Mouse (Mus musculus): ENCODE data around the gene Sox18. TPM values are rescaled to one million over a fixed set of nuclear protein-coding genes. Genes with fewer than 3 reads are reported as not detected.

The Sox18 gene
- polyA plus RNA-seq, 1 experiment from 2014 or later, result 13.8 TPM

DNA sequence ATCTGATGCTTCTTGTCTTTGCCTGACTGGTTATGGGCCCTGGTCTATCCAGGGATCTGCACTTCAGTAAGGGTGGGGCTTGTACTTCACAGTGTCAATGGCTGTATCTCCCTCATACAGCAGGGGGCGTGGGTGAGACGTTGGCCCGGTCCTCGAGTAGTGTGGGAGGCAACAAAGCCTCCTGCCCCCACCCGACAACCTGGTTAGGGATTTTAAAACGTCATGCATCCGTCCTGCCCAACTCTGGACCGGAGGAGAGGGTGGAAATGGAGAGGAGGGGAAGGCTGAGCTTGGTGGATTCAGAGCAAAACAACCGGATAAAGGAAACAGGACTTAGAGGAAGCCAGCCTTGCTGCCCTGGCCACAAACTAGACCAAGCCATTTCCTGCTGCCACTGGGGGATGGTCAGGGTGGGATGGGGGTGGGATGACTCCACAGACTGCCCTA, 11.8 kb downstream of the Sox18 start:
- no peaks in the 10 kb centered on the region for H3K27me3 ChIP-seq (replicated peaks; ENCODE audit: control insufficient read depth, insufficient read depth, low read length)
- no peak overlapping the region for H3K4me3 ChIP-seq (replicated peaks; ENCODE audit: low read length)
- no peak overlapping the region for H3K27ac ChIP-seq (ENCODE audit: low read length)
- H3K9me3 ChIP-seq (ENCODE audit: control insufficient read depth, low read length), result no peaks in the 10 kb centered on the region
- no peak overlapping the region for H3K4me2 ChIP-seq (ENCODE audit: low read length)
- peaks cover 13% of the 10 kb centered on the region for H3K36me3 ChIP-seq (ENCODE audit: control insufficient read depth, insufficient read depth)
- H3K9ac ChIP-seq (replicated peaks; ENCODE audit: low read depth, low read length), result no peak overlapping the region
- peak; percentile 83 for ATAC-seq
- H3K4me1 ChIP-seq (replicated peaks; ENCODE audit: control insufficient read depth, insufficient read depth, low read length), result no peaks in the 10 kb centered on the region
- 8% methylated on average over 9 of the region's 9 CpGs for WGBS

DNA sequence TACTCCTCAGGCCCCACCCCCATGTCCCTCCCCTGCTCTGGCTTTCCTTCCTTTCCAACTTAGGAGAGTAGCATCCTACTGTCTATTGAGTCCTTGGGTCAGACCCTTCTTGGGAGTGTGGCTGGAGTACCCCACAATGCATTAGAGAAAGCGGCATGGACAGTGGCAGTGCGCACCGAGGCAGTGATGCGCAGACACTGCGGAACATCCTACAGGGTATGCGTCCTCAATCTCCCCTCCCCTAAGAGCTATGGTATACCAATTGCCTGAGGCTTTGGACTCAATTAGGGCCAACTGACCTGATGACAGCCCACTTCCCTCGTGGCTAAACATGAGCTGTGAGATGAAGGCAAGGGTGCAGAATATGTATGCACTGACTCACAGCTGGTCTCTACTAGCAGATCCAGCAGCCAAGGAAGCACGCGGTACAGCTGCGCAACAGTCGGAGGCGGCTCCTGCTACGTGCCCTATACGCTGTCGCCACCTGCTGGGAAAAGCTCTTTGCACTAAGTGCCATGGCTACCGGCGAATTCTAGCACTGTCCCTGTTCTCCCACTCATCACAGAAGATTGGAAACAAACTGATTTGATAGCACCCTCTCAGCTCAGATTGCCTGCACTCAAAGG, 12.4 kb downstream of the Sox18 start:
- H3K9ac ChIP-seq (replicated peaks; ENCODE audit: low read depth, low read length), result no peak overlapping the region
- H3K4me1 ChIP-seq (replicated peaks; ENCODE audit: control insufficient read depth, insufficient read depth, low read length), result no peaks in the 10 kb centered on the region
- WGBS, result 33% methylated on average over 17 of the region's 17 CpGs
- peaks cover 13% of the 10 kb centered on the region for H3K36me3 ChIP-seq (ENCODE audit: control insufficient read depth, insufficient read depth)
- H3K4me3 ChIP-seq (replicated peaks; ENCODE audit: low read length), result no peak overlapping the region
- no peaks in the 10 kb centered on the region for H3K27me3 ChIP-seq (replicated peaks; ENCODE audit: control insufficient read depth, insufficient read depth, low read length)
- no peak; the same call in 1 of the 2 replicates for ATAC-seq
- no peak overlapping the region for H3K27ac ChIP-seq (ENCODE audit: low read length)
- no peak overlapping the region for H3K4me2 ChIP-seq (ENCODE audit: low read length)
- H3K9me3 ChIP-seq (ENCODE audit: control insufficient read depth, low read length), result no peaks in the 10 kb centered on the region

DNA sequence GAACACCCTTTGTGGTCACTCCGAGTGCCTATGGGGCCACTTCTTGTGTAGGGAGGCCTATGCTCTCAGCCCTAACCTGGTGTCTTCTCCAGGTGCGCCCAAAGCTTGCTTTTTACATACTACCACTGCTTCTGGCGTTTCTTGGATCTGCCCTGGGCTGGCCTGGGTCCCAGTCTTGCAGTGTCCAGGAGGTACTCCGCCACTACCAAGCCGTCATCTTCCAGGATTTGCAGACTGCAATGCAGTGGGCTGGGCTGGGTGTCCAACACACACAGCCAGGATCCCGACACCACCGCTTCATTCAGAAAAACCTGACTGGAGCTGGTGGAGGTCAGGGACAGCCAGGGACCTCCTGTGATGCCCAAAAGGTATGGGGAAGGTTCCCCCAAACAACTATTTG, 12.9 kb downstream of the Sox18 start:
- H3K27ac ChIP-seq (ENCODE audit: low read length), result no peak overlapping the region
- H3K36me3 ChIP-seq (ENCODE audit: control insufficient read depth, insufficient read depth), result peaks cover 13% of the 10 kb centered on the region
- H3K4me2 ChIP-seq (ENCODE audit: low read length), result no peak overlapping the region
- no peak for ATAC-seq
- H3K27me3 ChIP-seq (replicated peaks; ENCODE audit: control insufficient read depth, insufficient read depth, low read length), result no peaks in the 10 kb centered on the region
- WGBS, result 89% methylated on average over 7 of the region's 7 CpGs
- no peak overlapping the region for H3K4me3 ChIP-seq (replicated peaks; ENCODE audit: low read length)
- no peak overlapping the region for H3K9ac ChIP-seq (replicated peaks; ENCODE audit: low read depth, low read length)
- no peaks in the 10 kb centered on the region for H3K4me1 ChIP-seq (replicated peaks; ENCODE audit: control insufficient read depth, insufficient read depth, low read length)
- no peaks in the 10 kb centered on the region for H3K9me3 ChIP-seq (ENCODE audit: control insufficient read depth, low read length)

DNA sequence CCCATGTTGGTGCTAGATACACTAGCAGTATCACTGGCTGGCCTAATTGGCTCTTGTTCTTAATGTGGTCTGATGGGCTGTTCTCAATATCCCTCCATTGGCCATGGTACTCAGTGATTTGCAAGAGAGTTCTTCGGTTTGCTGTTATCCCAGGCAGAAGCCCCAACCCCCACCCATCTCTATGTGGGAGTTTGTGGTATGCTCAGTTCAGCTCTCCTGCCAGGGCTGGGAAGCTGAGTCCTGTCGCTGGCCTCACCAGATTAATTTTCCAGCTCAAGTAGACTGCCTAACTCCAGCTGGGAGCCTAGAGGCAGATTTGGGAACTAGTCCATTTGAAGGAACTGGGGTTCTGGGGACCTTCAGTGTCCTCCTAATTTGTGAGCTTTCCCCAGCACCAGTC, 14.0 kb downstream of the Sox18 start:
- no peak for ATAC-seq
- H3K4me2 ChIP-seq (ENCODE audit: low read length), result no peak overlapping the region
- H3K4me3 ChIP-seq (replicated peaks; ENCODE audit: low read length), result no peak overlapping the region
- peaks cover 22% of the 10 kb centered on the region for H3K36me3 ChIP-seq (ENCODE audit: control insufficient read depth, insufficient read depth)
- no peak overlapping the region for H3K27ac ChIP-seq (ENCODE audit: low read length)
- H3K27me3 ChIP-seq (replicated peaks; ENCODE audit: control insufficient read depth, insufficient read depth, low read length), result no peaks in the 10 kb centered on the region
- H3K9ac ChIP-seq (replicated peaks; ENCODE audit: low read depth, low read length), result no peak overlapping the region
- H3K9me3 ChIP-seq (ENCODE audit: control insufficient read depth, low read length), result no peaks in the 10 kb centered on the region
- WGBS, result 76% methylated on average over 2 of the region's 2 CpGs
- H3K4me1 ChIP-seq (replicated peaks; ENCODE audit: control insufficient read depth, insufficient read depth, low read length), result no peaks in the 10 kb centered on the region

DNA sequence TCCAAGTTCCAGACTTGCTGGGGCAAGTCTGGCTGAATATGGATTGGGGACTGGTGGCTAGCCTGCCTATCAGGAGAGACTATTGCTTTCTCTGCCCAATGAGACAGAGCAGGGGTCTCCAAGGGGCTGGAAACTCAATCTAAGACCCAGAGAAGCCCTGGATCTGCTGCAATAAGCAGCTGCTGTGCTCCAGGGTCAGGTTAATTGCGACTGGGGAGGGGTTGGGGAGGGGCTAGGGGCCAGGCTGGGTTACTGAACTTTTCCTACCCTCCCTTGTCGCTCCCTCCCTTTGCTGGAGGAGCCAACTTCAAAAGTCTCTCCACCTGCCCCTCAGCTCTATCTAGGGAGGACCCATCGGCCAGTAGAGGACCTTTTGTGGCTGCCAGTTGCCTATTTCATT, 14.7 kb downstream of the Sox18 start, which contains the start of gene Gm29797:
Gene Gm29797, plus strand, starts transcription at position 301 of the 400 bp plus-strand sequence.
- H3K36me3 ChIP-seq (ENCODE audit: control insufficient read depth, insufficient read depth), result peaks cover 27% of the 10 kb centered on the region
- H3K4me2 ChIP-seq (ENCODE audit: low read length), result no peak within 1 kb of the TSS
- H3K4me1 ChIP-seq (replicated peaks; ENCODE audit: control insufficient read depth, insufficient read depth, low read length), result no peaks in the 10 kb centered on the region
- no peak within 1 kb of the TSS for H3K9ac ChIP-seq (replicated peaks; ENCODE audit: low read depth, low read length)
- WGBS, result 79% methylated on average over 3 of the region's 3 CpGs
- H3K27me3 ChIP-seq (replicated peaks; ENCODE audit: control insufficient read depth, insufficient read depth, low read length), result no peaks in the 10 kb centered on the region
- H3K4me3 ChIP-seq (replicated peaks; ENCODE audit: low read length), result no peak within 1 kb of the TSS
- H3K27ac ChIP-seq (ENCODE audit: low read length), result no peak within 1 kb of the TSS
- ATAC-seq, result no peak
- no peaks in the 10 kb centered on the region for H3K9me3 ChIP-seq (ENCODE audit: control insufficient read depth, low read length)

DNA sequence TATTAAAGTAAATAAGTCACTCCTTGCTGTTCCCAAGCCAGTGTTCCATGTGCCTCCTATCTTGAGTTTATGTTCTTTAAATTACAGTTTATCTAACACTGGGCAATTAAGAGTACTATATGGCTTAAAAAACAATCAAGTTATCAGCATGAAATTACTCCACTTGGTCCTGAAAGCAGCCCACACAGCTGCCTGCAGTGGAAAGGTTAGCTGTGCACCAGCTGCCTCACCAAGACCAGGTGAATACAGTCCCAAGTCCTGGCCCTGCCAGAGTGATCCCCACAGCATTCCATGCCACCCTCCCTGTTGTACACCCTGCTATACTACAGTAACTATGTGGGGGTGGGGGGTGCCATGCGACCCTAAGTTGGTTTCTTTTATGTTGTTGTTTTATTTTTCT, 17.9 kb downstream of the Sox18 start:
- Histone ChIP-seq H3K4me1 (replicated peaks; ENCODE audit: control insufficient read depth, insufficient read depth, low read length) (no peaks in the 10 kb centered on the region), H3K9me3 (ENCODE audit: control insufficient read depth, low read length) (no peaks in the 10 kb centered on the region), H3K27me3 (replicated peaks; ENCODE audit: control insufficient read depth, insufficient read depth, low read length) (no peaks in the 10 kb centered on the region), H3K27ac (ENCODE audit: low read length) (no peak overlapping the region), H3K4me3 (replicated peaks; ENCODE audit: low read length) (no peak overlapping the region), H3K4me2 (ENCODE audit: low read length) (no peak overlapping the region), H3K9ac (replicated peaks; ENCODE audit: low read depth, low read length) (no peak overlapping the region), H3K36me3 (ENCODE audit: control insufficient read depth, insufficient read depth) (peaks cover 44% of the 10 kb centered on the region)
- ATAC-seq, result no peak
- WGBS, result 79% methylated on average over 1 of the region's 1 CpGs

DNA sequence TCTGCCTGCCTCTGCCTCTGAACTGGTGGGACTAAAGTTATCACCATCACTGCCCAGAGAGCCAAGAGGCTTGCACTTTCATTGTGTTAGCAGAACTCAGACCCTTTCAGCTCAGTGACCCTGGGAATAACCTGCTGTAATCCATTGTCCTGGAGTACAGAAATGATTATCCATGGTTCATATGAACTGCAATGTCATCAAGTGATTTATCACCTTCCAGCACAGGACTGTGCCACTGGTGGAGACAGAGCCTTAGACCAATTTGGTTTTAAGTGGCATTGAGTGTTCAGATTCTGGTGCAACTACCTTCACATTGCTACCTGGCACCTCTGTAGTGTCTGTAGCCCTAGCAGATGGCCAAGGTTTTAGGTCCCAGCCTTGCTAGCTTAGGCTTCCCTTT, 18.4 kb downstream of the Sox18 start:
- ATAC-seq, result no peak
- H3K9me3 ChIP-seq (ENCODE audit: control insufficient read depth, low read length), result no peaks in the 10 kb centered on the region
- H3K4me2 ChIP-seq (ENCODE audit: low read length), result no peak overlapping the region
- no peaks in the 10 kb centered on the region for H3K4me1 ChIP-seq (replicated peaks; ENCODE audit: control insufficient read depth, insufficient read depth, low read length)
- no peaks in the 10 kb centered on the region for H3K27me3 ChIP-seq (replicated peaks; ENCODE audit: control insufficient read depth, insufficient read depth, low read length)
- peaks cover 47% of the 10 kb centered on the region for H3K36me3 ChIP-seq (ENCODE audit: control insufficient read depth, insufficient read depth)
- no peak overlapping the region for H3K9ac ChIP-seq (replicated peaks; ENCODE audit: low read depth, low read length)
- H3K4me3 ChIP-seq (replicated peaks; ENCODE audit: low read length), result no peak overlapping the region
- no peak overlapping the region for H3K27ac ChIP-seq (ENCODE audit: low read length)

DNA sequence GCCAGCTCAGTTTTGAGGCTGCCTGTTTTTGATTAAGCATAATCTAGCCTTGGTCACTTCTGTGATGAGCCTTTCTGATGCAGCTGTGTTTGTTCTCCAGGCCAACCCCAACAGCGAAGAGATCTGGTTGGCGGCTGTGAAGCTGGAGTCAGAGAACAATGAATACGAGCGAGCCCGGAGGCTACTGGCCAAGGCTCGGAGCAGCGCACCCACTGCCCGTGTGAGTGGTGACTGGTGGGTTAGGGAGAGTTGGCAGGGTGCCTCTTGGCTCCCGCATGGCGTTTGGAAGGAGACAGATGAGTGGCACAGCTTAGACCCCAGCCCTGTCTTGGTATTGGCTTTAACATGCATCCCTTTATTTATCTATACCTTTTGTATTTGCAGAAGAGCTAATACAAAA, 22.5 kb downstream of the Sox18 start:
- ATAC-seq, result no peak

DNA sequence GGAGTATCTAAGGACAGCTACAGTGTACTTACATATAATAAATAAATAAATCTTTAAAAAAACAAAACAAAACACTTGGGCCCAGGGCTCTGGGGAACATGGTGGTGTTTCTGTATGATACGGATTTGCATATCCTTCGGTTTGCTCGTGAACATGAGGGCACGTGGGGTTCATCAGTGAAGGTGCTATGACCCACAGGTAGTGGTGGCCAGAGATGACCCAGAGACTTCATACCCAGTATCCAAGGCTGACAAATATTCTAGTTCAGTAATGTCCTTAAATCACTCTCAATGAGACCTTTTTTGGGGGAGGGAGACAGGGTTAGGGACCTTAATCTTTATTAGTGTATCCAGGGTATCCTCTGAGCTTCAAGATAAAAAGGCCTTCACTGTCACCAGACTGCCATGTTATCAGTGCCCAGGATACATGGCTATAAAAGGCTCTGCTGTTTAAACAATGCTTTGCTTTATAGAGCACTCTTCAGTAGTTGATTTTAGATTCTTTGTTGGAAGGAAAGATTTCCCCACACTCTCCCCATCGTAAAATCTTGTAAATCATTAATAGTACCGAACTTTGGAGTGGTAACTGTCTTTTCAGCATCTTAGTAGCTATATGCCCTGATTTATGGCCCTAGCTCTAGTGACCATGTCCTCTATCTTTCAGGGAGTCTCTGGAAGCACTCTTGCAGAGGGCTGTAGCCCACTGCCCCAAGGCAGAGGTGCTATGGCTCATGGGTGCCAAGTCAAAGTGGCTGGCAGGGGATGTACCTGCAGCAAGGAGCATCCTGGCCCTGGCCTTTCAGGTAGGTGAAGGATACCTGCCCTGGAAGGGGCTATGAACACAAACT, 24.6 kb downstream of the Sox18 start:
- Histone ChIP-seq H3K27me3 (replicated peaks; ENCODE audit: control insufficient read depth, insufficient read depth, low read length) (no peaks in the 10 kb centered on the region), H3K4me3 (replicated peaks; ENCODE audit: low read length) (no peak overlapping the region), H3K4me2 (ENCODE audit: low read length) (no peak overlapping the region), H3K9me3 (ENCODE audit: control insufficient read depth, low read length) (no peaks in the 10 kb centered on the region), H3K4me1 (replicated peaks; ENCODE audit: control insufficient read depth, insufficient read depth, low read length) (no peaks in the 10 kb centered on the region), H3K27ac (ENCODE audit: low read length) (no peak overlapping the region), H3K9ac (replicated peaks; ENCODE audit: low read depth, low read length) (no peak overlapping the region), H3K36me3 (ENCODE audit: control insufficient read depth, insufficient read depth) (peaks cover 39% of the 10 kb centered on the region)
- ATAC-seq, result no peak
- 97% methylated on average over 6 of the region's 6 CpGs for WGBS

More for the DNA sequence above, 22.5 kb downstream of the Sox18 start:
- Histone ChIP-seq H3K27ac (ENCODE audit: low read length) (no peak overlapping the region), H3K9me3 (ENCODE audit: control insufficient read depth, low read length) (no peaks in the 10 kb centered on the region), H3K9ac (replicated peaks; ENCODE audit: low read depth, low read length) (no peak overlapping the region), H3K4me3 (replicated peaks; ENCODE audit: low read length) (no peak overlapping the region), H3K36me3 (ENCODE audit: control insufficient read depth, insufficient read depth) (peaks cover 46% of the 10 kb centered on the region), H3K4me1 (replicated peaks; ENCODE audit: control insufficient read depth, insufficient read depth, low read length) (no peaks in the 10 kb centered on the region), H3K4me2 (ENCODE audit: low read length) (no peak overlapping the region), H3K27me3 (replicated peaks; ENCODE audit: control insufficient read depth, insufficient read depth, low read length) (no peaks in the 10 kb centered on the region)
- 85% methylated on average over 10 of the region's 10 CpGs for WGBS

Measured in forebrain, embryonic 16.5 days (tissue).